Mouse (Mus musculus) monocyte, adult 5-6 weeks (primary cell): Measurements from ENCODE around the gene Lclat1. TPM values are rescaled to one million over a fixed set of nuclear protein-coding genes. Genes with fewer than 3 reads are reported as not detected.
A peak's percentile ranks its signal among the peaks of the same experiment; 100 is the strongest.

Experiments used
- ATAC-seq: fragments of 153-309, 156-312 bp; replicated peaks from 2 replicates; pipeline ENCODE4 v1.8.0; 2017; ENCODE audit warnings: mild to moderate bottlenecking; ENCODE audit not compliant: low TSS enrichment, insufficient number of reproducible peaks, severe bottlenecking, poor library complexity, low FRiP score
- total RNA-seq: library from RNA; stranded (forward); fragments of 200-1000, 200-491, 200-594 nt; gene quantifications from 3 replicates; pipeline ENCODE4 v1.2.3, GENCODE M21; 2017

Gene Lclat1
- total RNA-seq, 1 experiment from 2014 or later = 6.3 TPM

DNA sequence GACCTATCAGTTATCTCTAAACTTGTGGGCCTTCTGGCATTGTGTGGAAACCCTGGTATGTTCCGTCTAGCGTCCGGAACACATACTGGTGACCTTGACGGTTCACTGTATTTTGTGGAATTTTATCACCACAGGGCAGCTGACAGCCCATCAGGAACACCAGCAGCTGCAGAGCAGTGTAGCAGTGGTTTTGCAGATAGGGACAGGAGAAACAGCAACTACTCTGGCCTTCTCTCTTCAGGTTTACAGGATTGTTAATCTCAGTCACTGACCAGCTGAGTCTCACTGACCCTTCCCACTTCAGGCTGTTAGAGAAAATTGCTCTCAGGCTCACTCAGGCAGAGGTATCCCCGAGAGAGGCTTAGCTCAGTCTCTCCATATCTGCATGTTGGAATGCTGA lies 118.2 kb downstream of the Lclat1 start:
- no peak for ATAC-seq

DNA sequence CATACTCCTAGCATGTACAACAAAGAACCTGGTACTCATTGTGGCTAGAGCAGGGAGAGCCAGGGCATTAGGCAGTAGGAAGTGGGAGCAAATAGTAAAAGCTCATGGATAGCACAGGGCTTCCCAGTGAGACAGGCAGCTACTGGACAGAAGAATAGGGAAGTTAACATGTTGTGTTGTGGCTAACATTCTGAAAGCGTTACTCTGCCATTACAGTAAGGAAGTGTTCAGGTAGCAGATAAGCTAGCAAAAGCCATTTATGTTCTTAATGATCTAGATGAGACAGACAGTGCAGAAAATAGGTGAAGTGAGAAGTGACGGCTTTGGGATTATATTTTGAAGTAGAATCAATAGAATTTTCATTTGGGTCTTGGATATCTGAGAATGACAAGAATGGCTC lies 118.8 kb downstream of the Lclat1 start:
- no peak for ATAC-seq

DNA sequence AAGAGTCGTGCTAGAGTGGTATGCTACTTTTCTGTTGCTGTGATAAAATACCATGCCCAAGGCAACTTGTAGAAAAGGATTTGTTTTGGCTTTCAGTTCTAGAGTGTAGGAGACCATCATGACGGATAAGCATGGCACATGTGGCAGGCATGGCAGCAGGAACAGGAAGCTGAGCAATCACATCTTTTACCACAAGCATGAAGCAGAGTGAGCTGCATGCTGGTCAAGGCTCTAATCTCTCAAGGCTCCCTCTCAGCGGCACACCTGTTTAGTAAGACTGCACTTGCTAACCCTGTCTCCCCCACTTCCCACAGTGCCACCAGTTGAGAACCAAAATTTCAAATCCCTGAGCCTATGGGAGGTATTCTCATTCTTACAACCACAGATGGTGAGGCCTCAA lies 119.6 kb downstream of the Lclat1 start:
- no peak for ATAC-seq

DNA sequence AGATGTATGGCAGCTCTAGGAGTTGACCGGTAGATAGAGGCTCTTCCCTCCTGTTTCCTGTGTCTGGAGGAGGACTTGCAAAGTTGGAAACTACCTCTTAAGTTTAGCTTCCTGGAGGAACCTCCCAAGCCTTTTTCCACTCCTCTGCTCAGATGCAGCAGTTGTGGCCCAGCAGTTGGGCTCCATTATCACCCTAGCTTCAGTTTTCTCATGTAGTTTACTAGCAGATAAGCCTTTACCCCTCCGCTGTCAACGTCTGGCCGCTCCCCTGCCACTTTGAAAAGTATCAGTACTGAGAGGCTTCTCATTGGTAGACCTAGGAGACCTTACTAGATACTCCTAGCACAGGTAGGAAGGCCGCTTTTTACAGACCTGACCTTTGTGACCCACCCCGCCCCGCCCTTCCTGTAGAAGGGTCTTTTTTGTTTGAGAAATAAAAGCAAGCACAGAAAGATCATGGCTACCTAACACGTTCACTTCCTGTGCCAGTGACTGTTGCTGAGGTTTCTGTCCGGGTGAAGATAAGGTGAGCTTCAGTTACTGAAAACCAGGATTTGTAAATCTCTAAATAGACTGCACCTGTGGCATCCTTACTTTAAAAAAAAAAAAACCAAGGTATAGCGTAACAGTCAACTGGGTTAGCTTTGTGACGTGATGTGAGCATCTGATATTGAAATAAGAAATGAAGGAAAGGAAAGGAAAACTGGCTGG lies 121.8 kb downstream of the Lclat1 start:
- no peak for ATAC-seq

DNA sequence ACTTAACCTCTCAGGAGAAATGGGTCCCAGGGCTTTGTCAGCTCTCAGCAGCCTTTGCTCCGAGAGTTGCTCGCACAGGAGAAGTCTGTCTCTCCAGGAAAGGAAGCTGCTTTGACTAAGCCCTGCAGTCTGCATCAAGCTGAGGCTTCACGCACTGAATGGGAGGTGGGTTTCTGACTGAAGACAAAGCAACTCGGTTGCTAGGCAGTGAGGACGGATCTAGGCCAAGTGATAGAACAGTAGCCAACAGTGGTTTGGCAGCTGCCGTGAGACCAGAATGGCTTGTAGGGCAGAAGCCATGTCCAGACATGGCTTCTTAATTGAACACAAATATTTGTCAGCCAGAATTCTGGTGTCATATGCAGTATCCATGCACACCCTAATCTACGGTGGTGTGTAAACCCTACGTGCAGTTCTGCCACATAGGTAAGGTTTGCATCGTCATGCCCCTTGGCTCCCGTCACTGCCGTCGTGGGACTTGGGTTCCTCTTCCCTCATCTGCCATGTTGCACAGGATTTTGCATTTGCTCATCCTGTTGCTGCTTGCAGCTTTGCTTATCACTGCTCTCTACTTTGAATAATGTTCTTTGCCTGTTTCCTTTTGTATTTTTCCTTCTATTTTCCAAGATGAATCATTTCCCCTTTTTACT lies 122.7 kb downstream of the Lclat1 start:
- no peak for ATAC-seq

DNA sequence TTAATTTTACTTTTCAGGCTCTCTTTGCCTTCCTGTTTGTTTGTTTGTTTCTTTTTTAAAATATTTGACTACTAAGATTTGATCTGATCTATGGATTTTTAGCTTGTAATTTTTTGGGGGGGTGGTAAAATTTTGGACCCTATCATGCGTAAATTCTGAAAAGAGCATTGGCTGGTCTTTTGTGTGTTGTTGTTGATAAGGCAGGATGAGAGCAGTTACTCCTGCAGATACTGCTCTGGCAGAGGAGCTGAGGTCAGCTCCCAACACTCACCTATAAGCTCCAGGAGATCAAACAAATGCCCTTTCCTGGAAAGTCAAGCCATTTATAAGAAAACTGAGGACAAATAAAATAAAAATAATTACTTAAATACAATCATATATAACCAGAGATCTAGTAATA lies 123.6 kb downstream of the Lclat1 start:
- ATAC-seq = no peak

DNA sequence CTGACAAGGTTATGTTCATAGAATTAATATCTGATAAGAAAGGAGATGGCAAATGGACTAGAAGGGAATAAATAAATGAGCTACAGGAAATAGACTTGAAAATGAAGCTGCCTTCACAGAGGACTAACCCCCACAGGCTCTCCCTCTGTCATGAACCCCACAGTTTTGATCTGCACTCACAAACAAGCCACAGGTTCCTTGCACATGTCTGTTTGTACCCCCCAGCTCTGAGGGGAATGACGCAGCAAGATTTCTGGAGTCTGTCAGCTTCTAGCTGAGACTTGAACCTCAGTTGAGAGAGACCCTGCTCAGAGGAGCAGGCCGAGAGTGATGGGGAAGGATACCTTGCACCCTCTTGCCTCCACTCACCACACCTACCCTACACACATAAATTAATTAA lies 124.8 kb downstream of the Lclat1 start:
- no peak for ATAC-seq

DNA sequence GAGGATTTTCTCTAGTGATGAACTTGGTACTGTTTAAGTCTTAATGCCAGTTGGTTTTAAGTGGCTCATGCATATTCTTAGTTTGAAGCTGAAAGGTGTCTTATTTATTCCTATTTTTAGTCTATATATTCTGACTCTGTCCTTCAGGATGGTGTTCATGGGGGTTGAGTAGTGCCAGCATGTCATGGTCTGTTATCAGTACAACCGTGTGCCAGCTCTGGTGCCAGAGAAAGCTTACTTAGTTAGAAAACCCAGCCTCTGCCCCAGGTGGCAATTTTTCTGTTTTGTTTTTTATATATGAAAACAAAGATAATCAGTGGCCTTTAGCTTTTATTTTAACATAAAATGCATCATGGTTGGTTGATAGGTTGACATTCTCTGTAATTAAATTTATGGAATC lies 126.2 kb downstream of the Lclat1 start:
- no peak for ATAC-seq

DNA sequence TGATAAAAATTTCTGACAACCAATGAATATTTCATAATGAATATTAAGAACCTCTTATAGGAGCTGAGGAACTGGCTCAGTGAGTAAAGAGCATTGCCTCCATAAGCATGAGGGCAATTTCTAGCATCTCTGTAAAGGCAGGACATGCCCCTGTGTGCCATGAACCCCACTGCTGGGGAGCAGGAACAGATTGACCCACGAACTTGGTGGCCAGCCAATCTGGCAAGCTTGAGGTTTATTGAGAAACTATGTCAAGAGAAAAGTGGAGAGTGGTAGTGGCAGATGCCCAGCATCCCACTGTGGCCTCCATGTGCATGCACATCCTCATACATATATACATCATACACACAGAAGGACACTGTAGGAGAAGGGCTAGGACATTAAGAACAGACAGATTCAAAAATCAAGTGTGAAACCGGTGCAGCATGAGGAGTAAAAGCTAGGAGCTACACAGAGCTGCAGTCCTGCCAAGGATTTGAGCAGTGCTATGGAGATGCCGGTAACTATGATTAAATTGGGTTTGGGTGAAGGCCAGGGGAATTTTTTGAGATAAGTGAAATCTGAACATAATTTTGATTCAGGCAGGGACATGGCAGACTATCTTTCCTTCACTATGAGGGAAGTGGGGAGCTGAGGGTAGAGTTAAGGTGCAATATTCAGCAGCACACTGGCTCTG lies 129.5 kb downstream of the Lclat1 start:
- ATAC-seq = no peak

DNA sequence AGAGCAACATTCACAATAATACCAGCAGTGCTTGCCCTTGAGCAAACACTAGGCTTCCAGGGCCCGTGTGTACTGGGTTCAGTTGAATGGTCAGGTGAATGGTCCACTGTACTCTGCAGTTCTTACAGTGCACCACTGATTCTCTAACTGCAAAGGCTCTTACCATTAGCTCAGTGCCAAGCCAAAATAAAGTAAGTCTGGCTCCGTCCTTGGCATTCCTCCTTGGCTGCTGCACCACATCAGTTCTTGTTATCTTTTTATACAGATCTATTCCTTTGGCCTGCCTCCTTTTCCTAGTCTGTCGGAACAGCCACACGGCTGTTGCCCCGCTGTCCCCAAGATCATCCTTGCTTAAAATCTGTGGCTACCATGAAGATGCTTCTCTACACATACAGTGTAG lies 130.7 kb downstream of the Lclat1 start:
- ATAC-seq = no peak

DNA sequence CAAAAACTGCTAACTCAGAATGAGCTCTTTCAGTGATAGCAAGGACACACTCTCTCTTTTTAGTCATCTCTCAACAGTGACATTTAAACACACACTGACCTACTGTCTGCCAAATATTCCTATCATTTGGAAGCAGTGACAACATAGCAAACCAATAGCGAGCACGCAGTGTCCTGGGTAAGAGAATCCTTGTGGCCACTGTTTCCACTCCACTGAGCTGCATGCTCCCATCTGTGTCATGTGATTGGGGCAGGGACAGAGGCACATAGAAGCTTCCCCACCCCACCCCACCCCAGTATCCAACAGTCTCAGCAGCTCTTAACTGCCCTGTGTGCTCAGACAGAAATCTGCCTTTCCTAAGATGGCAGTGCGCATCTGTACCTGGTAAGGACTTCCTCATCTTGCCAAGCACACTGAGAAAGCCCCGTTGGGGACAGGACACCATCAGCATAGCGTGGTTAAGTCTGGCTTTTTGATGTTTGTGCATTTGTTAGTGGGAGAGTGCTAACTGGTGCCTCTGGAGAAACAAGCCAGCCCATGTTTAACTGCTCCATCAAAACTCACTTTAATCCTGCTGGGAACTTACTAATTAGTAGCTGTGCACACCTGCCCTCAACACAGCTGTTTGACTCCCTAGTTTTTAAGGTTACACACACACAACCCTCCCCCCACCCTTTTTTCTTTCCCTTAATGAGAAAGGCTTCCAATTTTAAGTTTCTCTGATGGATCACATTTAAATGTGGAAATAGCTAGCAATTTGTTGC lies 133.5 kb downstream of the Lclat1 start:
- ATAC-seq = no peak

DNA sequence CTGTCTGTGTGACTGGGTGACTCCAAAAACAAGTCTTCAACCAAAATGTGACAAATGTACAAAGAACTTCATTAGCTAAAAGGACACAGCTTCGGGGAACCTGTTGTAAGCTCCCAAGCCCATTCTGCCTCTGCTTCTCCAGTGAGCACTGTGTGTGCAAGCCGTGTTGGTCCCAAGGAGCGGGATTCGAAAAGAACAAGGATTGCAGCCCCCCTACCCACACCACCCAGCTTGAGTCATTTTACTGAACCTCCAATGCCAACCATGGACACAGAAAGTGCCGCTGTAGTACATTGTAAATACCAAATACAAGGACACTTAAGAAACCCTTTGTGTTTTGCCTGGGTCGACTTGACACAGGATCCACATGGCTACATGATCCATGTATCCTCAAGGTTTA lies 135.9 kb downstream of the Lclat1 start:
- no peak for ATAC-seq

DNA sequence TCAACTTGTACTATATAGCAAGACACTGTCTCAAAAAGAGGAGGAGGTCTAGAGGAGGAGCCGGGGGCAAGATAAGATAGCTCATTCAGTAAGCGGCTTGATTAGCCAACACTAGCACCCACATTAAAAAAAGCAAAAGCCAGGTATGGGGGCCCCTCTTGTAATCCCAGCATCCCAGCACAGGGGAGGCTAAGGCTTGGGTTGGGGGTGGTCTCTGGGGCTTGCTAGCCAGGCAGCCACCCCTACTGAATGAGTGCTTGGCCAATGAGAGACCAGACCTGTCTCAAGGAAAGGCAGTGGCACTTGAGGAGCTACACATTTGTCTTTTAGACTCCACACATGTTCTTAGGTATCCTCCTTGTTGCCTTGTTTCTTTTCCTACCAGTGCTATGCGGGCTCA lies 136.8 kb downstream of the Lclat1 start:
- ATAC-seq = no peak

DNA sequence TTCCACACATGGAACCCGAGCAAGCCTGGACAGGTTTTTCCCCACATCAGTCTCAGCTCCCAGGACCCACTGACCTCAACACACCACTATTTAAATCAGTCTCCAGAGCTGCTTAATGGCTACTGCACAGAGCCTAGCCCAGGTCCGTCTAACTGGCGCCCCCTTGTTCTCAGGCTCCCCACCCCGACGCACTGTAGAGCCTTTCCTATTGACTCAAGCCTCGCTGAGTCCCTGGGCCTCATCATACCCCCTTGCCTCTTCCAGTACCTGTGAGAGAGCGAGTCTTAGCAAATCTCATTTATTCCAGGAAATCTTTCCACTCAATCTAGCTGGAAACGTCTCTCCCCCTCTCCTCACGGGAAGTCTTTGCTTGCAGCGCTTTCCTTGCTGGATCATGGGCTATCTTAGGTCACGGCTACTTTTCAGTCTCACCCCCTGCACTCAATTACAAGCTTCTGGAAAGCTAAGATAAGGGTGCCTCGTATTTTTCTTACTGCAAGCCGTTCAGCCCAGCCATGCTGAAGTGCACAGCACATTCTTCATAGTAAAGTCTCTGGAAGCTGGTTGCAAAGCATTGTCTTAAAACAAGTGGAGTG lies 137.4 kb downstream of the Lclat1 start:
- ATAC-seq = no peak

DNA sequence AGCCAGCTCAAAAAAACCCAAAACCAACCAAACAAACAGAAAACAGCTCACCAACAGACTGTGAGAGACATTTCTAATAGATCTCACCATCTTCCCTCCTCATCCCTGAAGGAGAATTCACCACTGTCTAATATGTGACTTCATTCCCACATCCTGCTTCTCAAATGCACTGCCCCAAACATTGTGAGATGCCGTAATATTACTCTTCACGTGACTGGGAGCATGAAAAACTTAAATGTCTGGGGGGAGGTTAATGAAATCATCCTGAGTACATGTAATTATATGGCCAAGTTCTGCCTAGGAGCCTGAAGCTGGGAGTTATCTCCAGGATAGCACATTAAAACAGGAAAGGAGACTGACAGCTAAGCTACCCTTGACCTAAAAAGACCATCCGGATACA lies 138.3 kb downstream of the Lclat1 start:
- no peak for ATAC-seq

DNA sequence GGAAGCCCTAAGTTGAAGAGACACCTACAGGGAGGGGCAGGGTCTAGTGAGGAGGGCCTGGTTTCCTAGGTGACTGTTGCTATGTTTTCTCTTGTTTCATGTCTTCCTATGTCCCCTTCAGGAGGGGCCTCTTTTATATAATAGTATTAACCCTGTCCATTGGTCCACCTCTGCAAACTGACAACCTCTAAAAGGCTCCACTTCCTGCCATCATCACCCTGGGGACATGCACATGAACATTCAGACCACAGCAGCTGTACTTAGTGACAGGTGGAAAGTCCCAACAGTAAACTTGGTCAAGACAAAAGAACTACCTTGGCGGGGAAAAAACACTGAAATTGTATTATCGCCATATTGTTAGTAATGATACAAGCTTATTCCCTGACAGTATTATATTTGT lies 139.1 kb downstream of the Lclat1 start:
- ATAC-seq = peak; percentile 67

DNA sequence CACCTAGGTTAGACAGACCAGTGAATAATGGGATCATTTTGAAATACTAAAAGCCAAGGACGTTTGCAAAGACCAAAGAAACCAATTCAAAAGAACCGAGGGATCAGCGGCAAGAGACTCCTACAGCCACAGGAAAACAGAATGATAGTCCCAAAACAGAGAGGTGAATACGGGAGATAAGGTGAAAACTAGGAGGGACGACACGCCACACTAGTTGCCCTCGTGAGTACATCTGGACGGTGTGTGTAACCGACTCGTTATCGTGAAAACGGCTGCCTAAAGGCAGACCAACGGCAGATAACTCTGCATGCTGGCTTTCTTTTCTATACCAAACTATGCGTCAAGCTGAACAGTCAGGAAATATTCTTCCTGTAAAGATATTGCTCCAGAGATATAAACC lies 140.0 kb downstream of the Lclat1 start:
- ATAC-seq = no peak

DNA sequence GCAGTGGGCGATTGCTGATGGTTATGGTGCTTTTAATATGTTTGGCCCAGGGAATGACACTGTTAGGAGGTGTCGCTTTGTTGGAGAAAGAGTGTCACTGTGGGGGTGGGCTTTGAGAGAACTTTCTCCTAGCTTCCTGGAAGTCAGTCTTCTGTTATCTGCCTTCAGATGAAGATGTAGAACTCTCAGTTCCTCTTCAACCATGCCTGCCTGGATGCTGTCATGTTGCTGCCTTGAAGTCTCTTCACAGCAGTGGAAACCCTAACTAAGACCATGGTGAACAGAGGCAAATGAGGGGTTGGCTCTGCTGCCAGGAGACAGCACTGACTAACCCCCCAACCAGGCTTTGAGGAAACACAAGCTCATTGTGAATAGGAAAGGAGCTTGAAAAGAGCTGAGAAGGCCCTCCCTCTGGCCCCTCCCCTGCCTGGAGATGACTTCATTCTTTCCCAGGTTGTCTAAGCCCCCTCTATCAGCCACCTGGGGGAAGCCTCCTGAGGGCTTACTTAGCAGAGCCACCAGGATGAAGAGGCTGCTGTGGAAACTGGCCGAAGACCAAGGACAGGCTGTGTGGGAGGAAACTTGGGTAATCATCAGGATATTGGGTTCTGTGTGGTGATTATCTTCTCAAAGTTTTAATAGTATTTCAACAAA lies 142.8 kb downstream of the Lclat1 start:
- ATAC-seq = no peak

DNA sequence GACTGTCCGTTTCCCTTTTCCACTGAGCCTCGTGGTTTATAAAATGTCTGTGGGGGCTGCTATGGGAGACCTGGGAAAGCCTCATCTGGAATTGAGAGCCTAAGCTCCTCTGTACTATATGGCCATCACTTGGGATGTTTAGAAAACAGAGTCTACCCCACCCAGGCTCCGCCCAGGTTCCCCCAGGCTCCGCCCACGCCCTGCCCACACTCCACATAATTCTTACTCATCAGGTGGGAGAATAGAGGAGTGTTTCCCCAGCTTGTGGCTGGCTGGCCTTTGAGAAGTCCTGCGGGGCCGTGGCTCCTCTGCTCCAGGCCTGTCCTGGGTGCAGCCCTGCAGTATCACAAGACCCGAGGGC lies 143.3 kb downstream of the Lclat1 start:
- no peak for ATAC-seq
